ENCODE assay signal across 25 mouse cellular contexts in genomic region chr12:82306035-82306434, GRCm38 (mm10).
DNase-seq lines count a peak whose midpoint lies in the region; ATAC-seq and TF ChIP-seq lines count a peak whose summit lies in the region.
"Had no signal": no experiment of that assay in that cellular context is flagged by ENCODE, and none has a peak within 500 bp of the region (broad histone marks: within the 10 kb centered on the region; RNA-seq: fewer than 3 reads in every experiment).

No protein-coding gene starts in this region.

- no peaks in the 10 kb centered on the region for H3K9me3 ChIP-seq in heart, embryonic 11.5 days (replicated peaks; ENCODE audit: control insufficient read depth, low read length)
- H3K9me3 ChIP-seq in heart, embryonic 12.5 days (replicated peaks), result no peaks in the 10 kb centered on the region
- H3K9me3 ChIP-seq in lung, postnatal 0 days (ENCODE audit: low read length), result no peaks in the 10 kb centered on the region
- H3K9me3 ChIP-seq: embryonic facial prominence, embryonic 12.5 days; embryonic facial prominence, embryonic 15.5 days; heart, embryonic 15.5 days; hindbrain, embryonic 12.5 days; hindbrain, embryonic 15.5 days had no signal

- ATAC-seq in heart, embryonic 11.5 days (replicated peaks; ENCODE audit: insufficient number of reproducible peaks, low FRiP score, low TSS enrichment), result no peak
- no peak for ATAC-seq in heart, embryonic 12.5 days (ENCODE audit: insufficient number of reproducible peaks, low FRiP score)
- ATAC-seq in lung, postnatal 0 days, result no peak
- ATAC-seq in megakaryocyte-erythroid progenitor cell, adult 5-6 weeks (replicated peaks; ENCODE audit: low FRiP score, low TSS enrichment, poor library complexity, severe bottlenecking), result peak; percentile 78
- ATAC-seq: CD4-positive, CD25-positive, alpha-beta regulatory T cell, adult 4 months; forebrain, embryonic 14.5 days; forebrain, postnatal 0 days; intestine, postnatal 0 days had no signal

- H3K27me3 ChIP-seq in heart, embryonic 11.5 days (ENCODE audit: control insufficient read depth, insufficient read depth, low read length), result no peaks in the 10 kb centered on the region
- H3K27me3 ChIP-seq in heart, embryonic 12.5 days (replicated peaks), result no peaks in the 10 kb centered on the region
- H3K27me3 ChIP-seq in lung, postnatal 0 days (replicated peaks; ENCODE audit: insufficient read depth, low read length), result no peaks in the 10 kb centered on the region
- H3K27me3 ChIP-seq: embryonic facial prominence, embryonic 12.5 days; embryonic facial prominence, embryonic 15.5 days; heart, embryonic 15.5 days; hindbrain, embryonic 12.5 days; hindbrain, embryonic 15.5 days had no signal

- peaks cover 5% of the 10 kb centered on the region for H3K4me1 ChIP-seq in heart, embryonic 11.5 days (ENCODE audit: control insufficient read depth, insufficient read depth, low read length)
- peaks cover 15% of the 10 kb centered on the region; the same call in 1 of the 2 replicates for H3K4me1 ChIP-seq in heart, embryonic 12.5 days (replicated peaks)
- H3K4me1 ChIP-seq in lung, postnatal 0 days (ENCODE audit: insufficient read depth, low read depth, low read length), result peaks cover 4% of the 10 kb centered on the region; the same call in 1 of the 2 replicates
- peaks cover 17% of the 10 kb centered on the region for H3K4me1 ChIP-seq in brown adipose tissue, adult 24 weeks (ENCODE audit: control insufficient read depth, insufficient read depth, insufficient read length, low read length)
- H3K4me1 ChIP-seq: embryonic facial prominence, embryonic 12.5 days; embryonic facial prominence, embryonic 15.5 days; heart, embryonic 15.5 days; hindbrain, embryonic 15.5 days had no signal

- no peak overlapping the region for H3K4me2 ChIP-seq in heart, embryonic 11.5 days
- no peak overlapping the region for H3K4me2 ChIP-seq in heart, embryonic 12.5 days
- no peak overlapping the region for H3K4me2 ChIP-seq in lung, postnatal 0 days (replicated peaks; ENCODE audit: low read depth, low read length)
- H3K4me2 ChIP-seq: embryonic facial prominence, embryonic 12.5 days; embryonic facial prominence, embryonic 15.5 days; heart, embryonic 15.5 days; hindbrain, embryonic 12.5 days; hindbrain, embryonic 15.5 days had no signal

- DNase-seq in lung, postnatal 36 days, result peak; percentile 28
- DNase-seq in lung, postnatal 0 days (ENCODE audit: low spot score), result no peak
- DNase-seq in embryo, embryonic 11 days, result no peak
- DNase-seq: adrenal gland, postnatal 10 days; adrenal gland, postnatal 36 days; cerebellum, adult 18-20 months; cerebellum, adult 9-10 months; cerebellum, postnatal 14 days; forebrain, postnatal 0 days; gastrocnemius, adult 2 months; gastrocnemius, postnatal 14 days; heart, adult 18-20 months; heart, postnatal 10 days had no signal

- no peak for TF ChIP-seq CTCF in lung, postnatal 0 days (IDR thresholded peaks at IDR 0.05)

- 37% methylated on average over 4 of the region's 4 CpGs for WGBS in heart, embryonic 11.5 days (ENCODE audit: insufficient replicate concordance)
- 40% methylated on average over 4 of the region's 4 CpGs for WGBS in heart, embryonic 12.5 days
- 75% methylated on average over 4 of the region's 4 CpGs for WGBS in lung, postnatal 0 days

- H3K36me3 ChIP-seq in heart, embryonic 11.5 days (ENCODE audit: control insufficient read depth, insufficient read depth, low read length), result no peaks in the 10 kb centered on the region
- H3K36me3 ChIP-seq in heart, embryonic 12.5 days, result no peaks in the 10 kb centered on the region
- no peaks in the 10 kb centered on the region for H3K36me3 ChIP-seq in lung, postnatal 0 days (ENCODE audit: insufficient read depth, low read length)
- H3K36me3 ChIP-seq: embryonic facial prominence, embryonic 12.5 days; embryonic facial prominence, embryonic 15.5 days; heart, embryonic 15.5 days; hindbrain, embryonic 12.5 days; hindbrain, embryonic 15.5 days had no signal

- no peak overlapping the region for H3K4me3 ChIP-seq in heart, embryonic 11.5 days (ENCODE audit: low read depth, low read length)
- H3K4me3 ChIP-seq in heart, embryonic 12.5 days, result no peak overlapping the region
- no peak overlapping the region for H3K4me3 ChIP-seq in lung, postnatal 0 days (ENCODE audit: low read depth, low read length)
- H3K4me3 ChIP-seq in brown adipose tissue, adult 24 weeks (ENCODE audit: insufficient read depth, low read depth, low read length), result no peak overlapping the region
- H3K4me3 ChIP-seq: embryonic facial prominence, embryonic 12.5 days; embryonic facial prominence, embryonic 15.5 days; gastrocnemius, adult 2 months; heart, embryonic 15.5 days; hindbrain, embryonic 12.5 days; hindbrain, embryonic 15.5 days had no signal

- TF ChIP-seq EP300 in lung, postnatal 0 days (IDR thresholded peaks at IDR 0.05), result no peak

- H3K27ac ChIP-seq in heart, embryonic 11.5 days (ENCODE audit: low read depth, low read length), result 0 out of 2 replicates have a peak overlapping the region, but pooled peaks have one; percentile 6
- H3K27ac ChIP-seq in heart, embryonic 12.5 days (ENCODE audit: poor library complexity, severe bottlenecking), result no peak overlapping the region
- H3K27ac ChIP-seq in lung, postnatal 0 days (ENCODE audit: low read length), result no peak overlapping the region
- H3K27ac ChIP-seq in brown adipose tissue, adult 24 weeks (replicated peaks; ENCODE audit: low read depth, low read length), result 0 out of 2 replicates have a peak overlapping the region, but pooled peaks have one; percentile 10
- H3K27ac ChIP-seq: embryonic facial prominence, embryonic 12.5 days; embryonic facial prominence, embryonic 15.5 days; gastrocnemius, adult 2 months; heart, embryonic 15.5 days; hindbrain, embryonic 12.5 days; hindbrain, embryonic 15.5 days had no signal

- H3K9ac ChIP-seq in heart, embryonic 11.5 days (ENCODE audit: low read depth, low read length), result no peak overlapping the region; the same call in 1 of the 2 replicates
- no peak overlapping the region for H3K9ac ChIP-seq in heart, embryonic 12.5 days
- H3K9ac ChIP-seq in lung, postnatal 0 days (replicated peaks; ENCODE audit: low read depth), result no peak overlapping the region
- H3K9ac ChIP-seq: embryonic facial prominence, embryonic 12.5 days; embryonic facial prominence, embryonic 15.5 days; forebrain, postnatal 0 days; heart, embryonic 15.5 days; hindbrain, embryonic 12.5 days; hindbrain, embryonic 15.5 days had no signal

Comparison
In these comparisons a context has a peak if more than half of its experiments do, and no peak if none do; other contexts are left out.
1. H3K27ac ChIP-seq: peak in heart, embryonic 11.5 days (single experiment) and brown adipose tissue, adult 24 weeks (single experiment); none in heart, embryonic 12.5 days (single experiment) and lung, postnatal 0 days (single experiment).